ENCODE assay signal across 8 mouse cellular contexts in the genomic region with DNA sequence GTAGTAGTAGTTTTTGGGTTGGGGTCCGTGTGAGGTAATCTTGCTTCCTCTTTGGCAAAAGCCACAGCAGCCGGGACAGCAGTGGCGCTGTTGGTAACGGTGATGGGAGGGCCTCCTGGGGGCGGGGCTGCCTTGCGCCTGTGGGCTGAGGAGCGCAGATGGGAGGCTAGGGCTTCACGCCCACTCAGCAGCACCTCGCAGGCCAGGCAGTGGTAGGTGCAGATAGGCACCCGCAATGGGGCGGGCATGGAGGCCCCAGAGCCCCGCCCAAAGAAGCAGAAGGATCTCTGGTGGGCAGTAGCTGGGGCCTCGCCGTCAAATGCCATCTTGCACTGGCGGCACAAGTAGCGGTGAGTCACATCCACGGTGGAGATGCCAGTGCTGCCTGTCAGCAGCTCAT. TPM values are rescaled to one million over a fixed set of nuclear protein-coding genes. Genes with fewer than 3 reads are reported as not detected.
DNase-seq lines count a peak whose midpoint lies in the region; ATAC-seq lines count a peak whose summit lies in the region.

No protein-coding gene starts in this region.

- H3K4me2 ChIP-seq in embryonic facial prominence, embryonic 14.5 days (ENCODE audit: low read depth, low read length): peak overlapping the region; percentile 20; the same call in 1 of the 2 replicates
- no peak overlapping the region for H3K4me2 ChIP-seq in midbrain, embryonic 11.5 days

- peaks cover 29% of the 10 kb centered on the region for H3K36me3 ChIP-seq in embryonic facial prominence, embryonic 14.5 days (ENCODE audit: control insufficient read depth, insufficient read depth, low read length)
- peaks cover 7% of the 10 kb centered on the region for H3K36me3 ChIP-seq in midbrain, embryonic 11.5 days (ENCODE audit: control insufficient read depth, insufficient read depth, low read length)

- no peak overlapping the region for H3K27ac ChIP-seq in embryonic facial prominence, embryonic 14.5 days (replicated peaks; ENCODE audit: low read depth, low read length)
- H3K27ac ChIP-seq in midbrain, embryonic 11.5 days (ENCODE audit: low read depth, low read length): no peak overlapping the region

- H3K9ac ChIP-seq in embryonic facial prominence, embryonic 14.5 days (ENCODE audit: low read depth, low read length): no peak overlapping the region
- no peak overlapping the region for H3K9ac ChIP-seq in midbrain, embryonic 11.5 days (ENCODE audit: low read length)

- DNase-seq in layer of hippocampus, adult 8-10 months (ENCODE audit: low spot score in 2 of 2): peak; percentile 66 to 69
- no peak for DNase-seq in layer of hippocampus, adult 11-12 months (ENCODE audit: low spot score)
- peak; percentile 86 for DNase-seq in c-Kit-positive CD71-positive TER-119-negative erythroid progenitor cells, embryonic 14.5 days (ENCODE audit: low read depth)
- no peak for DNase-seq in embryonic facial prominence, embryonic 14.5 days (ENCODE audit: low spot score)
- DNase-seq in layer of hippocampus, postnatal 10 days (ENCODE audit: low spot score in 2 of 2): peak; percentile 36 to 62
- no peak for DNase-seq in midbrain, embryonic 11.5 days (ENCODE audit: low spot score, missing footprints)
- DNase-seq in thymus, postnatal 4 days: peak; percentile 73

- no peaks in the 10 kb centered on the region for H3K9me3 ChIP-seq in embryonic facial prominence, embryonic 14.5 days (ENCODE audit: control insufficient read depth, low read length)
- no peaks in the 10 kb centered on the region for H3K9me3 ChIP-seq in midbrain, embryonic 11.5 days (ENCODE audit: control insufficient read depth, low read length)

- WGBS in embryonic facial prominence, embryonic 14.5 days: 22% methylated on average over 13 of the region's 17 CpGs
- WGBS in midbrain, embryonic 11.5 days: 34% methylated on average over 17 of the region's 17 CpGs

- H3K27me3 ChIP-seq in embryonic facial prominence, embryonic 14.5 days (replicated peaks; ENCODE audit: control insufficient read depth, insufficient read depth, low read length): no peaks in the 10 kb centered on the region
- no peaks in the 10 kb centered on the region for H3K27me3 ChIP-seq in midbrain, embryonic 11.5 days (ENCODE audit: control insufficient read depth, insufficient read depth, low read length)

- peak; percentile 45; the same call in 1 of the 2 replicates for ATAC-seq in embryonic facial prominence, embryonic 14.5 days (ENCODE audit: low read depth)
- peak; percentile 68 for ATAC-seq in midbrain, embryonic 11.5 days (ENCODE audit: low FRiP score)
- no peak for ATAC-seq in monocyte, adult 5-6 weeks (replicated peaks; ENCODE audit: insufficient number of reproducible peaks, low FRiP score, low TSS enrichment, poor library complexity, severe bottlenecking)

- H3K4me3 ChIP-seq in embryonic facial prominence, embryonic 14.5 days (ENCODE audit: low read depth, low read length): no peak overlapping the region
- no peak overlapping the region for H3K4me3 ChIP-seq in midbrain, embryonic 11.5 days (ENCODE audit: low read depth, low read length)

- H3K4me1 ChIP-seq in embryonic facial prominence, embryonic 14.5 days (ENCODE audit: control insufficient read depth, insufficient read depth, low read length): peaks cover 16% of the 10 kb centered on the region
- H3K4me1 ChIP-seq in midbrain, embryonic 11.5 days (ENCODE audit: control insufficient read depth, insufficient read depth, low read length): peaks cover 16% of the 10 kb centered on the region

RNA-seq across cellular contexts. Expression of gene Zfhx2, which starts 29.5 kb away (rescaled TPM):
- 10 to 100 TPM; 45.9 to 69.4 (median 55.7) TPM for total RNA-seq in layer of hippocampus, adult 8-10 months (2022)
- polyA plus RNA-seq in embryonic facial prominence, embryonic 14.5 days (2014; fragmentation: Nextera tagmentation; extraction: Ambion mirVana): 3.4 and 3.7 TPM in 2 replicates
- 10 to 100 TPM; 34.0 to 39.3 TPM for total RNA-seq in layer of hippocampus, postnatal 10 days (2021)
- polyA plus RNA-seq in midbrain, embryonic 11.5 days (2014; fragmentation: Nextera tagmentation; extraction: Ambion mirVana): 11.3 and 11.5 TPM in 2 replicates
- total RNA-seq in monocyte, adult 5-6 weeks (2017): 2.0 to 7.8 TPM (median 2.4 TPM) in 3 replicates

RNA-seq across cellular contexts. Expression of gene Thtpa, which starts 32.0 kb away (rescaled TPM):
- total RNA-seq in layer of hippocampus, adult 8-10 months (2022): 10 to 100 TPM; 19.5 to 23.2 (median 22.3) TPM
- 16.7 and 22.6 TPM in 2 replicates for polyA plus RNA-seq in embryonic facial prominence, embryonic 14.5 days (2014; fragmentation: Nextera tagmentation; extraction: Ambion mirVana)
- total RNA-seq in layer of hippocampus, postnatal 10 days (2021): 10 to 100 TPM; 26.5 to 31.1 TPM
- 22.0 and 22.7 TPM in 2 replicates for polyA plus RNA-seq in midbrain, embryonic 11.5 days (2014; fragmentation: Nextera tagmentation; extraction: Ambion mirVana)
- total RNA-seq in monocyte, adult 5-6 weeks (2017): 6.1 to 9.5 TPM (median 8.9 TPM) in 3 replicates

RNA-seq across cellular contexts. Expression of gene Ap1g2, which starts 43.8 kb away (rescaled TPM):
- total RNA-seq in layer of hippocampus, adult 8-10 months (2022): 10 to 100 TPM; 10.8 to 20.7 (median 14.8) TPM
- 15.3 and 17.6 TPM in 2 replicates for polyA plus RNA-seq in embryonic facial prominence, embryonic 14.5 days (2014; fragmentation: Nextera tagmentation; extraction: Ambion mirVana)
- 10 to 100 TPM; 19.2 to 20.6 TPM for total RNA-seq in layer of hippocampus, postnatal 10 days (2021)
- 9.5 and 10.1 TPM in 2 replicates for polyA plus RNA-seq in midbrain, embryonic 11.5 days (2014; fragmentation: Nextera tagmentation; extraction: Ambion mirVana)
- total RNA-seq in monocyte, adult 5-6 weeks (2017): 26.9 to 61.0 TPM (median 34.8 TPM) in 3 replicates

RNA-seq across cellular contexts. Expression of gene Ngdn, which starts 47.4 kb away (rescaled TPM):
- total RNA-seq in layer of hippocampus, adult 8-10 months (2022): 10 to 100 TPM; 32.5 to 39.5 (median 34.1) TPM
- polyA plus RNA-seq in embryonic facial prominence, embryonic 14.5 days (2014; fragmentation: Nextera tagmentation; extraction: Ambion mirVana): 70.1 and 71.6 TPM in 2 replicates
- 10 to 100 TPM; 30.0 to 39.1 TPM for total RNA-seq in layer of hippocampus, postnatal 10 days (2021)
- 85.0 and 85.9 TPM in 2 replicates for polyA plus RNA-seq in midbrain, embryonic 11.5 days (2014; fragmentation: Nextera tagmentation; extraction: Ambion mirVana)
- 73.4 to 121 TPM (median 99.8 TPM) in 3 replicates for total RNA-seq in monocyte, adult 5-6 weeks (2017)

RNA-seq across cellular contexts. Expression of gene Jph4, which starts 54.1 kb away (rescaled TPM):
- total RNA-seq in layer of hippocampus, adult 8-10 months (2022): 100 to 1,000 TPM; 361 to 416 (median 386) TPM
- polyA plus RNA-seq in embryonic facial prominence, embryonic 14.5 days (2014; fragmentation: Nextera tagmentation; extraction: Ambion mirVana): 3.0 and 3.8 TPM in 2 replicates
- 100 to 1,000 TPM; 410 to 431 TPM for total RNA-seq in layer of hippocampus, postnatal 10 days (2021)
- 2.2 and 2.8 TPM in 2 replicates for polyA plus RNA-seq in midbrain, embryonic 11.5 days (2014; fragmentation: Nextera tagmentation; extraction: Ambion mirVana)
- not detected in 3 replicates for total RNA-seq in monocyte, adult 5-6 weeks (2017)

Comparison
In these comparisons a context has a peak if more than half of its experiments do, and no peak if none do; other contexts are left out.
1. DNase-seq: peak in layer of hippocampus, adult 8-10 months (2 of 2), c-Kit-positive CD71-positive TER-119-negative erythroid progenitor cells, embryonic 14.5 days (single experiment), layer of hippocampus, postnatal 10 days (2 of 2) and thymus, postnatal 4 days (single experiment); none in layer of hippocampus, adult 11-12 months (single experiment), embryonic facial prominence, embryonic 14.5 days (single experiment) and midbrain, embryonic 11.5 days (single experiment).